Mouse (Mus musculus): Measurements from ENCODE around the gene B4galt5. TPM values are rescaled to one million over a fixed set of nuclear protein-coding genes. Genes with fewer than 3 reads are reported as not detected.

Gene B4galt5
- polyA plus RNA-seq, 1 experiment from 2014 or later = 11.5 TPM

GRCm38 (mm10) chr2:167358499-167358898 lies 9.5 kb upstream of the B4galt5 start:
- no peaks in the 10 kb centered on the region for H3K27me3 ChIP-seq
- no peaks in the 10 kb centered on the region; the same call in 1 of the 2 replicates for H3K4me1 ChIP-seq
- no peak overlapping the region for H3K4me2 ChIP-seq (replicated peaks)
- no peak overlapping the region for H3K27ac ChIP-seq (replicated peaks)
- WGBS = 63% methylated on average over 2 of the region's 2 CpGs
- H3K36me3 ChIP-seq = no peaks in the 10 kb centered on the region
- H3K9me3 ChIP-seq (replicated peaks) = no peaks in the 10 kb centered on the region
- no peak overlapping the region for H3K4me3 ChIP-seq (replicated peaks)
- ATAC-seq (ENCODE audit: insufficient number of reproducible peaks, low FRiP score, low TSS enrichment, low read depth) = no peak
- H3K9ac ChIP-seq = no peak overlapping the region

DNA sequence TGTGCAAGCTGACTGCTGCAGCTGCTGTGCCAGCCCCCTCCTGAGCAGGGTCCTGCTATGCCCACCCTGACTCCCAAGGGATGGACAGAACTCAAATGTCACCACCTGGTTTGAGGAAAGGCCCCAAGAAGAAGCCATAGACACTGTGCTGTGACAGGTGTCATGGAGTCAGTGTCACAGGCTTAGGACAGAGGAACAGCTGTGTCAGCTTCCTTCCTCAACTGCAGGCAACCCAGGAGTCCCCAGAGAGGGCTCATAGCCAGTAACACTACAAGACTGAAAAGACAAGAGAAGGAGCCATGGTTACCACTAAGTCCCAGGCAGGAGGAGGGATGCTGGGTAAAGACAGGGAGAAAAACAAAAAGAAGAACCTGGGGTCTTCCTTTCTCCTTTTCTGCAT lies 7.9 kb upstream of the B4galt5 start:
- Histone ChIP-seq H3K36me3 (no peaks in the 10 kb centered on the region), H3K27ac (replicated peaks) (no peak overlapping the region), H3K9me3 (replicated peaks) (no peaks in the 10 kb centered on the region), H3K4me1 (no peaks in the 10 kb centered on the region; the same call in 1 of the 2 replicates), H3K27me3 (no peaks in the 10 kb centered on the region), H3K4me2 (replicated peaks) (no peak overlapping the region), H3K4me3 (replicated peaks) (no peak overlapping the region), H3K9ac (no peak overlapping the region)
- ATAC-seq (ENCODE audit: insufficient number of reproducible peaks, low FRiP score, low TSS enrichment, low read depth) = no peak

DNA sequence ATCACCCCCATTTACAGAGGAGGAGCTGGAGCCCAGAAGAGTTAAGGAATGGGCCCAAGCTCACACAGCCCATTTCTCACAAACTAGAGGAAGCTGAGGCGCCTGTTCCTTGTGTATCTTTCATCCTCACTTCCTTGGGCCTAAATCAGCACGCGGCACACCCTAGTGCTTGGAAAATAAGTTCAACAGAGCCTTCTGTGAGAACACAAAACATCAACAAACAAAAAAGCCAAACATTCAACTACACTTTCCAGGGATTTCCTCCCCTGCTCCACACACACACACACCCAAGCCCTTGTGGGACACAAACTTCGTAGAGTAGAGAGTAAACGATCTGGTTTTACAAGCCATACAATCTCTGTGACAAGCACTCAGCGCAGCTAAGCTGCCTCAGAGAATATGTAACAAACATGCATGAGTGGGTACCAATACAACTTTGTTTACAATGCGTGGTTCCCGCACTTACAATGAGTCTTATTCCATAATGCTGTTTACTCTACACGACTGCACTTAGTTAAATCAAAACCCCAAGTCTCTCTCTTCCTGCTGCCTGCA lies 5.7 kb upstream of the B4galt5 start:
- no peak for ATAC-seq (ENCODE audit: insufficient number of reproducible peaks, low FRiP score, low TSS enrichment, low read depth)
- Histone ChIP-seq H3K4me2 (replicated peaks) (no peak overlapping the region), H3K27me3 (peaks cover 10% of the 10 kb centered on the region), H3K9ac (no peak overlapping the region), H3K9me3 (replicated peaks) (no peaks in the 10 kb centered on the region), H3K4me3 (replicated peaks) (no peak overlapping the region), H3K4me1 (peaks cover 2% of the 10 kb centered on the region), H3K27ac (replicated peaks) (peak overlapping the region; percentile 36), H3K36me3 (no peaks in the 10 kb centered on the region)
- WGBS = 59% methylated on average over 9 of the region's 9 CpGs

GRCm38 (mm10) chr2:167354046-167354445 lies 5.1 kb upstream of the B4galt5 start:
- no peak overlapping the region for H3K4me2 ChIP-seq (replicated peaks)
- peaks cover 4% of the 10 kb centered on the region for H3K4me1 ChIP-seq
- peaks cover 10% of the 10 kb centered on the region for H3K27me3 ChIP-seq
- H3K9me3 ChIP-seq (replicated peaks) = no peaks in the 10 kb centered on the region
- H3K4me3 ChIP-seq (replicated peaks) = no peak overlapping the region
- ATAC-seq (ENCODE audit: insufficient number of reproducible peaks, low FRiP score, low TSS enrichment, low read depth) = no peak
- H3K9ac ChIP-seq = no peak overlapping the region
- no peaks in the 10 kb centered on the region for H3K36me3 ChIP-seq
- WGBS = 91% methylated on average over 8 of the region's 8 CpGs
- no peak overlapping the region for H3K27ac ChIP-seq (replicated peaks)

DNA sequence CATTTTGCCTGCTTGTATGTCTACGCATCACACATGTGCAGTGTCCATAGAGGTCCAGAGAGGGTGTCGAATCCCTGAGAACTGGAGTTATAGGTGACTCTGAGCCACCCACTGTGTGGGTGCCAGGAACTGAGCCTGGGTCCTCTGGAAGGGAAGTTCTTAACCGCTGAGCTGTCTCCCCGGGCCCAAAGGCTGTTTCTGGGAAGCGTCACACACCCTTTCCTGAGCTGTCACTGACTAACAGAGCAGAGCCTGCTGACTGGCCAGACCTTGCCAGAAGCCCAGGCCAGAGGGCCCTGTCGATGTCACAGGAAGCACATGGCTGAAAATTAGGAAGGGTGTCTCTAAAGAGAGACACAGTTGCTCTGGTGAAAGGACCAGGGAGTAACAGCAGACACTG lies 3.5 kb upstream of the B4galt5 start:
- peaks cover 15% of the 10 kb centered on the region for H3K4me1 ChIP-seq
- H3K9ac ChIP-seq = no peak overlapping the region
- no peak for ATAC-seq (ENCODE audit: insufficient number of reproducible peaks, low FRiP score, low TSS enrichment, low read depth)
- no peak overlapping the region for H3K27ac ChIP-seq (replicated peaks)
- no peaks in the 10 kb centered on the region for H3K36me3 ChIP-seq
- no peak overlapping the region for H3K4me3 ChIP-seq (replicated peaks)
- H3K27me3 ChIP-seq = peaks cover 10% of the 10 kb centered on the region
- H3K4me2 ChIP-seq (replicated peaks) = no peak overlapping the region
- 80% methylated on average over 6 of the region's 6 CpGs for WGBS
- H3K9me3 ChIP-seq (replicated peaks) = no peaks in the 10 kb centered on the region

- no peaks in the 10 kb centered on the region for H3K9me3 ChIP-seq (replicated peaks)
- ATAC-seq (ENCODE audit: insufficient number of reproducible peaks, low FRiP score, low TSS enrichment, low read depth) = no peak
- H3K4me3 ChIP-seq (replicated peaks) = no peak overlapping the region
- H3K4me1 ChIP-seq = peaks cover 17% of the 10 kb centered on the region
- H3K36me3 ChIP-seq = no peaks in the 10 kb centered on the region
- H3K4me2 ChIP-seq (replicated peaks) = no peak overlapping the region
- H3K27ac ChIP-seq (replicated peaks) = no peak overlapping the region
- WGBS = 49% methylated on average over 9 of the region's 9 CpGs
- H3K27me3 ChIP-seq = peaks cover 10% of the 10 kb centered on the region
- H3K9ac ChIP-seq = no peak overlapping the region
Measured at GRCm38 (mm10) chr2:167351371-167351951, 2.5 kb upstream of the B4galt5 start.

GRCm38 (mm10) chr2:167350126-167350650 lies 1.2 kb upstream of the B4galt5 start:
- 0 out of 2 replicates have a peak overlapping the region, but pooled peaks have one; percentile 79 for H3K4me3 ChIP-seq (replicated peaks)
- no peak for ATAC-seq (ENCODE audit: insufficient number of reproducible peaks, low FRiP score, low TSS enrichment, low read depth)

GRCm38 (mm10) chr2:167349283-167349936 lies 427 bp upstream of the B4galt5 start:
- H3K9ac ChIP-seq = peak overlapping the region; percentile 7; the same call in 1 of the 2 replicates
- peak overlapping the region; percentile 79 for H3K4me3 ChIP-seq (replicated peaks)
- H3K9me3 ChIP-seq (replicated peaks) = no peaks in the 10 kb centered on the region

More at GRCm38 (mm10) chr2:167350126-167350650, 1.2 kb upstream of the B4galt5 start:
- no peak overlapping the region for H3K27ac ChIP-seq (replicated peaks)
- 61% methylated on average over 8 of the region's 8 CpGs for WGBS
- H3K27me3 ChIP-seq = peaks cover 10% of the 10 kb centered on the region
- H3K4me1 ChIP-seq = peaks cover 17% of the 10 kb centered on the region
- H3K36me3 ChIP-seq = no peaks in the 10 kb centered on the region
- H3K9ac ChIP-seq = no peak overlapping the region
- H3K4me2 ChIP-seq (replicated peaks) = 0 out of 2 replicates have a peak overlapping the region, but pooled peaks have one; percentile 85
- no peaks in the 10 kb centered on the region for H3K9me3 ChIP-seq (replicated peaks)

GRCm38 (mm10) chr2:167347991-167348375 lies 1.0 kb downstream of the B4galt5 start:
- Histone ChIP-seq H3K4me3 (replicated peaks) (peak overlapping the region; percentile 79), H3K27ac (replicated peaks) (no peak overlapping the region; the same call in 1 of the 2 replicates), H3K9me3 (replicated peaks) (no peaks in the 10 kb centered on the region), H3K4me2 (replicated peaks) (peak overlapping the region; percentile 85), H3K4me1 (peaks cover 17% of the 10 kb centered on the region), H3K9ac (peak overlapping the region; percentile 71), H3K36me3 (no peaks in the 10 kb centered on the region), H3K27me3 (peaks cover 10% of the 10 kb centered on the region)
- 5% methylated on average over 11 of the region's 11 CpGs for WGBS
- no peak for ATAC-seq (ENCODE audit: insufficient number of reproducible peaks, low FRiP score, low TSS enrichment, low read depth)

More at GRCm38 (mm10) chr2:167349283-167349936, 427 bp upstream of the B4galt5 start:
- Histone ChIP-seq H3K4me2 (replicated peaks) (peak overlapping the region; percentile 85), H3K27ac (replicated peaks) (no peak overlapping the region), H3K4me1 (peaks cover 17% of the 10 kb centered on the region), H3K27me3 (peaks cover 10% of the 10 kb centered on the region), H3K36me3 (no peaks in the 10 kb centered on the region)
- WGBS = 1% methylated on average over 41 of the region's 50 CpGs
- peak; percentile 96 for ATAC-seq (ENCODE audit: insufficient number of reproducible peaks, low FRiP score, low TSS enrichment, low read depth)

GRCm38 (mm10) chr2:167347361-167347760 lies 1.6 kb downstream of the B4galt5 start:
- no peaks in the 10 kb centered on the region for H3K9me3 ChIP-seq (replicated peaks)
- 72% methylated on average over 4 of the region's 4 CpGs for WGBS
- H3K4me1 ChIP-seq = peaks cover 17% of the 10 kb centered on the region
- peak overlapping the region; percentile 79; the same call in 1 of the 2 replicates for H3K4me3 ChIP-seq (replicated peaks)
- peak overlapping the region; percentile 85; the same call in 1 of the 2 replicates for H3K4me2 ChIP-seq (replicated peaks)
- H3K9ac ChIP-seq = no peak overlapping the region
- no peaks in the 10 kb centered on the region for H3K36me3 ChIP-seq
- peaks cover 10% of the 10 kb centered on the region for H3K27me3 ChIP-seq
- no peak overlapping the region for H3K27ac ChIP-seq (replicated peaks)
- no peak for ATAC-seq (ENCODE audit: insufficient number of reproducible peaks, low FRiP score, low TSS enrichment, low read depth)

GRCm38 (mm10) chr2:167345508-167346164 lies 3.3 kb downstream of the B4galt5 start:
- Histone ChIP-seq H3K4me1 (peaks cover 17% of the 10 kb centered on the region), H3K9me3 (replicated peaks) (no peaks in the 10 kb centered on the region), H3K27me3 (peaks cover 6% of the 10 kb centered on the region), H3K9ac (no peak overlapping the region), H3K4me3 (replicated peaks) (no peak overlapping the region), H3K4me2 (replicated peaks) (no peak overlapping the region), H3K36me3 (no peaks in the 10 kb centered on the region), H3K27ac (replicated peaks) (no peak overlapping the region)
- no peak for ATAC-seq (ENCODE audit: insufficient number of reproducible peaks, low FRiP score, low TSS enrichment, low read depth)
- 81% methylated on average over 7 of the region's 7 CpGs for WGBS

Data from embryonic facial prominence, embryonic 15.5 days (tissue).